Mouse (Mus musculus) limb, embryonic 13.5 days (tissue): ENCODE data around the gene Glis2. TPM values are rescaled to one million over a fixed set of nuclear protein-coding genes. Genes with fewer than 3 reads are reported as not detected.

Experiments used
- ATAC-seq: fragments of 200-750 bp; cut with Nextera tagmentation; 2 replicates; pipeline ENCODE4 v1.8.0; 2017; ENCODE audit warnings: low read depth, moderate number of reproducible peaks, moderate TSS enrichment; ENCODE audit not compliant: low FRiP score
- H3K27ac ChIP-seq: fragments of 300-500 bp; sonication (generic); 2 replicates; pipeline ENCODE4 v1.5.1; 2015; ENCODE audit warnings: inconsistent platforms, mild to moderate bottlenecking, moderate library complexity
- H3K27me3 ChIP-seq: fragments of 300-500 bp; sonication (generic); 2 replicates; pipeline ENCODE4 v1.6.1; 2015; ENCODE audit warnings: mild to moderate bottlenecking, inconsistent platforms
- H3K36me3 ChIP-seq: fragments of 300-500 bp; sonication (generic); 2 replicates; pipeline ENCODE4 v1.6.1; 2015; ENCODE audit warnings: inconsistent platforms, mild to moderate bottlenecking, moderate library complexity
- H3K4me1 ChIP-seq: fragments of 300-500 bp; sonication (generic); 2 replicates; pipeline ENCODE4 v1.6.1; 2015; ENCODE audit warnings: inconsistent platforms
- H3K4me2 ChIP-seq: fragments of 300-500 bp; sonication (generic); replicated peaks from 2 replicates; pipeline ENCODE4 v1.6.1; 2015; ENCODE audit warnings: inconsistent platforms, mild to moderate bottlenecking, moderate library complexity
- H3K4me3 ChIP-seq: fragments of 300-500 bp; sonication (generic); 2 replicates; pipeline ENCODE4 v1.5.1; 2015; ENCODE audit warnings: moderate library complexity, mild to moderate bottlenecking, inconsistent platforms
- H3K9ac ChIP-seq: fragments of 300-500 bp; sonication (generic); 2 replicates; pipeline ENCODE4 v1.6.1; 2015; ENCODE audit warnings: mild to moderate bottlenecking, inconsistent platforms
- H3K9me3 ChIP-seq: fragments of 300-500 bp; sonication (generic); 2 replicates; pipeline ENCODE4 v1.6.1; 2016; ENCODE audit warnings: inconsistent platforms
- WGBS: fragments of 180-500 bp; shearing (Covaris S2); methylation state at CpG from one replicate; pipeline ENCODE4 v1.1.7; 2015; 5-methylcytosine and 5-hydroxymethylcytosine counted together
- polyA plus RNA-seq: library from polyadenylated mRNA; unstranded; fragments of >200 nt; fragmentation: Nextera tagmentation; extraction: Ambion mirVana; gene quantifications from 2 replicates; pipeline ENCODE4 v1.2.1, GENCODE M21; 2015

Gene Glis2
- polyA plus RNA-seq, 1 experiment from 2014 or later, result 39.4 TPM

DNA sequence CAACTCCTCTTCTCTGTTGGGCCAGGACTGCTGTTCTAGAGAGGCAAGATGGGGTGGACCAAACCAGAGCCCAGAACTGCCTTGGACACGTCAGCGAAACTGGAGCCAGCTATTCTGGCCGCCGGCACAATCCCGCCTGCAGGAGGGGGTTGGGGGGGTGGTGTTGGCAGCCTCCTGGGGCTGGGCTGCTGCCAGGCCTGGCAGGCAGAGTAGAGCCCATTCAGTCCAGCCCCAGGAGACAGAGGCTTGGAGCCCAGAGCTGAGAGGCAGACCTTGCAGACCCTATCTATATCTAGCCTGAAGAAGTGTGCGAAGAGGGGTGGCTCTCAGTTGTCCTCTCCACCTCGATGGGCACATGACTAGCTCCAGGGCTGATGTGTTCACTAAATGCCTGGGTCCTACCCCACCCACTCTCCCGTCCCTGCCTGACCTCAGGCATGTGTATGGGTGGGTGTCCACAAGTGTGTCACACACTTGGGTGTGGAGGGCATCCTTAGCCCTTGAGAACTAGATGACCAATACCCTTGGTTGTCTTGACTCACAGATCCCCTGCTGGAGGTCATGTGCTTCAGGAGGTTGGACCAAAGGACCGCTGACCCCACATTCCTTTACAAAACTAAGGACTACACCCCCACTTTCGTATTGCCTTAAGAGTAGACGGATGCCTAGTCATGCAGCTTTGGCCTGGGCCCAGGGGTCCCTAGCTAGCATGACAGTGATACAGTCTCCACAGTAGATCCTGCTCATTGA lies 49.3 kb downstream of the Glis2 start:
- ATAC-seq, result no peak
- Histone ChIP-seq H3K27me3 (no peaks in the 10 kb centered on the region), H3K4me2 (peak overlapping the region; percentile 98), H3K36me3 (peaks cover 54% of the 10 kb centered on the region), H3K9ac (peak overlapping the region; percentile 50), H3K4me1 (peaks cover 89% of the 10 kb centered on the region), H3K4me3 (peak overlapping the region; percentile 86), H3K27ac (peak overlapping the region; percentile 92), H3K9me3 (no peaks in the 10 kb centered on the region)
- 59% methylated on average over 11 of the region's 11 CpGs for WGBS

DNA sequence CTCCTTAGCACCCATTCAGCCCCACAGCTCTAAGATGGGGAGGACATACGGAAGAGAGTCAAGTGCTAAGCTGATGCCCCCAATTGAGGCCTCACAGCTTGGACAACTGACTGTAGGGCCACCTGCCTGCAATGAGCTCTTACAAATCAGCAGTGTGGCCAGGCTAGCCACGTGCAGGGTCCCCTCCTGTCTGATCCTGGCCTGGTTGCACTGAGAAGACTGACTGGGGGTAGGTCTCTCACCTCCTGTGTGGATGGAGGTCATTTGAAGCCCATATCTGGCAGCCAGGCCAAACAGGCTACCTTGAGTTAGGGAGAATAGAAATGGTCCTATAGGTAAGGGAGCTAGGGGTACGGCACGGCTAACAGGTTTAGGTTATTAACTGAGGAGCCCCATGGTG lies 51.4 kb downstream of the Glis2 start:
- no peak for ATAC-seq
- H3K27ac ChIP-seq, result peak overlapping the region; percentile 82; the same call in 1 of the 2 replicates
- peak overlapping the region; percentile 45; the same call in 1 of the 2 replicates for H3K4me2 ChIP-seq
- H3K4me3 ChIP-seq, result no peak overlapping the region
- H3K9ac ChIP-seq, result peak overlapping the region; percentile 31; the same call in 1 of the 2 replicates
- H3K9me3 ChIP-seq, result no peaks in the 10 kb centered on the region
- peaks cover 97% of the 10 kb centered on the region for H3K4me1 ChIP-seq
- peaks cover 74% of the 10 kb centered on the region for H3K36me3 ChIP-seq
- 75% methylated on average over 4 of the region's 4 CpGs for WGBS
- H3K27me3 ChIP-seq, result no peaks in the 10 kb centered on the region

DNA sequence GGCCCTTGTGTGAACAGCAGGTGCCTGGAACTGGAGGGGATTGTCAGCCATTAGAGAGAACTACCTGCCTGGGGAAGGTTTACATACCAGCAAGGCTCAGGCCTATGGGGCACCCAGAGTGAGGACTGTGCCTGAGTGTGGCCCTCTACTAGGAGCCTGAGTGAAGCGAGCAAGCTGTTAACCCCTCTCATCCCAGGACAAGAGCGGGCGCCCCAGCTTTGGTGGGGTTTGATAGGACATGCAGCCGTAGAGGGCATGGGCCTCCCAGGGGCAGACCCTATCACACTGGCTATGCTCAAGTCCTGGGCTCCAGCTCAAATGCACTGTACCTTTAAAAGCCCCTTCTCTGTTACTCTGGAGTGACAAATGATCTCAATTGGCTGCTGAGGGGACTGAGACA lies 52.3 kb downstream of the Glis2 start:
- Histone ChIP-seq H3K9me3 (no peaks in the 10 kb centered on the region), H3K27ac (peak overlapping the region; percentile 82), H3K4me2 (peak overlapping the region; percentile 45), H3K27me3 (no peaks in the 10 kb centered on the region), H3K9ac (peak overlapping the region; percentile 32), H3K4me3 (no peak overlapping the region; the same call in 1 of the 2 replicates), H3K4me1 (peaks cover 97% of the 10 kb centered on the region), H3K36me3 (peaks cover 83% of the 10 kb centered on the region)
- 76% methylated on average over 4 of the region's 4 CpGs for WGBS
- ATAC-seq, result no peak

DNA sequence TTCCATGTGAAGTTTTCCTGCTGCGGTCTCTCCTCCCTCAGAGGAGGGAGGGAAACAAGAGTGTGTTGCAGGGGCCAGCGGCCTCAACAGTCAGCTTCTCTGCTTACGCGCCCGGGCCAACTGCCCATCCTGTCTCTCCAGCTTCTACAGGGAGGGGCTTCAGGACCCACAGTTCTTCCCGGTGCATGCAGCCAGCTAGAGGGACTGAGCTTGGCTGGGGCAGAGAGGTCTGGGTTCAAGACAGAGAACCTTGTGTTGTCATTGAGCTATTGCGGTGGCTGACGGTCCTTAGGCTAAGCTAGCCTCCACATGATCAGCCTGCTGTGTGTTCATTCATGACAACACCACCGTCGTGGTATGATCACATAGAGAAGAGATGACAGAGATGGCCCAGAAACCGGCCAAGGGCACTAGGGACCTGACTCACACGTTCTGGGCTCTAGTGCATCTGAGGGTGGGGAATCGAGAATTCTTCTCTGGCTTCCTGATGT lies 53.2 kb downstream of the Glis2 start:
- H3K4me2 ChIP-seq, result peak overlapping the region; percentile 45
- WGBS, result 63% methylated on average over 13 of the region's 13 CpGs
- peak overlapping the region; percentile 32 for H3K9ac ChIP-seq
- peak overlapping the region; percentile 82 for H3K27ac ChIP-seq
- peaks cover 97% of the 10 kb centered on the region for H3K4me1 ChIP-seq
- no peak for ATAC-seq
- H3K9me3 ChIP-seq, result no peaks in the 10 kb centered on the region
- H3K4me3 ChIP-seq, result no peak overlapping the region
- no peaks in the 10 kb centered on the region for H3K27me3 ChIP-seq
- peaks cover 92% of the 10 kb centered on the region for H3K36me3 ChIP-seq

DNA sequence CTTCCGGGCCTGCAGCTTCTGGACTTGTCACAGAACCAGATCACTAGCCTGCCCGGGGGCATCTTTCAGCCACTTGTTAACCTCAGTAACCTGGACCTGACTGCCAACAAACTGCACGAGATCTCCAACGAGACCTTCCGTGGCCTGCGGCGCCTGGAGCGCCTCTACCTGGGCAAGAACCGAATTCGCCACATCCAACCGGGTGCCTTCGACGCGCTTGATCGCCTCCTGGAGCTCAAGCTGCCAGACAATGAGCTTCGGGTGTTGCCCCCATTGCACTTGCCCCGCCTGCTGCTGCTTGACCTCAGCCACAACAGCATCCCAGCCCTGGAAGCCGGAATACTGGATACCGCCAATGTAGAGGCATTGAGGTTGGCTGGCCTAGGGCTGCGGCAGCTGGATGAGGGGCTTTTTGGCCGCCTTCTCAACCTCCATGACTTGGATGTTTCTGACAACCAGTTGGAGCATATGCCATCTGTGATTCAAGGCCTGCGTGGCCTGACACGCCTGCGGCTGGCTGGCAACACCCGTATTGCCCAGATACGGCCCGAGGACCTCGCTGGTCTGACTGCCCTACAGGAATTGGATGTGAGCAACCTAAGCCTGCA lies 54.0 kb downstream of the Glis2 start:
- Histone ChIP-seq H3K27ac (0 out of 2 replicates have a peak overlapping the region, but pooled peaks have one; percentile 82), H3K4me2 (no peak overlapping the region)
- 87% methylated on average over 28 of the region's 28 CpGs for WGBS

DNA sequence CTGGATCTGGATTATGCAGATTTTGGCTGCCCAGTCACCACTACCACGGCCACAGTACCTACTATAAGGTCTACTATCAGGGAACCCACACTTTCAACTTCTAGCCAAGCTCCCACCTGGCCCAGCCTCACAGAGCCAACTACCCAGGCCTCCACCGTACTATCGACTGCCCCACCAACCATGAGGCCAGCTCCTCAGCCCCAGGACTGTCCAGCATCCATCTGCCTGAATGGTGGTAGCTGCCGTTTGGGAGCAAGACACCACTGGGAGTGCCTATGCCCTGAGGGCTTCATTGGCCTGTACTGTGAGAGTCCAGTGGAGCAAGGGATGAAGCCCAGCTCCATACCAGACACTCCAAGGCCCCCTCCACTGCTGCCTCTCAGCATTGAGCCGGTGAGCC lies 54.7 kb downstream of the Glis2 start:
- Histone ChIP-seq H3K4me1 (peaks cover 97% of the 10 kb centered on the region), H3K27me3 (no peaks in the 10 kb centered on the region), H3K4me3 (no peak overlapping the region), H3K27ac (peak overlapping the region; percentile 98; the same call in 1 of the 2 replicates), H3K9ac (no peak overlapping the region), H3K36me3 (peaks cover 94% of the 10 kb centered on the region), H3K4me2 (no peak overlapping the region), H3K9me3 (no peaks in the 10 kb centered on the region)
- WGBS, result 72% methylated on average over 5 of the region's 5 CpGs
- ATAC-seq, result no peak

More for the DNA sequence above, 54.0 kb downstream of the Glis2 start:
- Histone ChIP-seq H3K9me3 (no peaks in the 10 kb centered on the region), H3K27me3 (no peaks in the 10 kb centered on the region), H3K36me3 (peaks cover 94% of the 10 kb centered on the region), H3K4me3 (no peak overlapping the region), H3K9ac (no peak overlapping the region), H3K4me1 (peaks cover 97% of the 10 kb centered on the region)
- ATAC-seq, result no peak

DNA sequence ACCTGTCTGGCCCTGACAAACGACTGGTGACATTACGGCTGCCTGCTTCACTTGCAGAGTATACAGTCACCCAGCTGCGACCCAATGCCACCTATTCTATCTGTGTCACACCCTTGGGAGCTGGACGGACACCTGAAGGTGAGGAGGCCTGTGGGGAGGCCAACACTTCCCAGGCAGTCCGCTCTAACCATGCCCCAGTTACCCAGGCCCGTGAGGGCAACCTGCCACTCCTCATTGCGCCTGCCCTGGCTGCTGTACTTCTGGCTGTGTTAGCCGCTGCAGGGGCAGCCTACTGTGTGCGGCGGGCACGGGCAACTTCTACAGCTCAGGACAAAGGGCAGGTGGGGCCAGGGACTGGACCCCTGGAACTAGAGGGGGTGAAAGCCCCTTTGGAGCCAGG lies 55.2 kb downstream of the Glis2 start:
- H3K36me3 ChIP-seq, result peaks cover 95% of the 10 kb centered on the region
- 87% methylated on average over 11 of the region's 11 CpGs for WGBS
- no peak for ATAC-seq

DNA sequence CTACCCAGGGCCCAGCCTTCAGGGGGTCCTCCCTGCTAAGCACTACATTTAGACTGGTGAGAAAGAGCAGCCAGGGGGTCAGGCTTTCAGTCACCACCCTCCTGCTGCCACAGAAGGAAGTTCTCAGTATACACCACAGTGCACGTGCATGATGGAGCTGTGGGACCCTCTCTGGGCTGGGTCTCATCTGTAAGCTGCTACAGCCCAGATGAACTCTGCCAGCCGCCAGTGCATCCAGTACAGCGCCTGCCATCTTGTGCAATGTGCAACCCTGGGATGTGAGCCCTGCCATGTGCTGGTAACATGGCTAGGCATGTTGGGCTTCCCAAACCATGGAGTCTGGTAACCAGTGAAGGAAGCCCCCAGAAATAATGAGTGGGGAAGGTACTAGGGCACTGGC lies 55.6 kb downstream of the Glis2 start:
- peaks cover 97% of the 10 kb centered on the region for H3K36me3 ChIP-seq
- no peak for ATAC-seq
- H3K27me3 ChIP-seq, result no peaks in the 10 kb centered on the region
- no peak overlapping the region for H3K9ac ChIP-seq
- peak overlapping the region; percentile 98; the same call in 1 of the 2 replicates for H3K27ac ChIP-seq
- no peaks in the 10 kb centered on the region for H3K9me3 ChIP-seq
- WGBS, result 87% methylated on average over 3 of the region's 3 CpGs
- H3K4me3 ChIP-seq, result no peak overlapping the region
- H3K4me1 ChIP-seq, result peaks cover 97% of the 10 kb centered on the region
- no peak overlapping the region for H3K4me2 ChIP-seq

More for the DNA sequence above, 55.2 kb downstream of the Glis2 start:
- H3K27ac ChIP-seq, result peak overlapping the region; percentile 98; the same call in 1 of the 2 replicates
- H3K9me3 ChIP-seq, result no peaks in the 10 kb centered on the region
- no peak overlapping the region for H3K4me2 ChIP-seq
- H3K4me1 ChIP-seq, result peaks cover 97% of the 10 kb centered on the region
- H3K9ac ChIP-seq, result no peak overlapping the region
- H3K27me3 ChIP-seq, result no peaks in the 10 kb centered on the region
- H3K4me3 ChIP-seq, result no peak overlapping the region

DNA sequence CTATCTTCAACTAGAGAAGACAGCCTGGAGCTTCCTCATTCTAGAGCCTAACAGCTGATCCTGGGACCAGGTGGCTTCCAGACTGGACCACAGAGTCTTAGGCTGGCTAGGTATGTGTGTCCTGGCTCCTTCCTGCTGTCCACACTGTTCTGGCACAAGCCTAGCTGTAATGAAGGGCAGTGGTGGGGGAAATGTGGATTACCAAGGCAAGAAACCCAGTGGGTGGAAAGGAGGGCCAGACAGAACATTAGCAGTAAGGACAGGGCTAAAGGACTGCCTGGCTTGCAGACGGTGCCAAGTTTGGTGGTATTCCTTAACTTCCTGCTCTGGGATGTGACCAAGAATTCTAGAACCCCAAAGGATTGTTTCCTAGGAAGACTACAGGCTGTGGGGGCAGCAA lies 56.6 kb downstream of the Glis2 start:
- ATAC-seq, result no peak
- Histone ChIP-seq H3K4me3 (no peak overlapping the region), H3K4me1 (peaks cover 97% of the 10 kb centered on the region), H3K4me2 (peak overlapping the region; percentile 49; the same call in 1 of the 2 replicates), H3K9me3 (no peaks in the 10 kb centered on the region), H3K36me3 (peaks cover 97% of the 10 kb centered on the region), H3K27ac (peak overlapping the region; percentile 98), H3K9ac (peak overlapping the region; percentile 53; the same call in 1 of the 2 replicates), H3K27me3 (no peaks in the 10 kb centered on the region)
- WGBS, result 60% methylated on average over 1 of the region's 1 CpGs

DNA sequence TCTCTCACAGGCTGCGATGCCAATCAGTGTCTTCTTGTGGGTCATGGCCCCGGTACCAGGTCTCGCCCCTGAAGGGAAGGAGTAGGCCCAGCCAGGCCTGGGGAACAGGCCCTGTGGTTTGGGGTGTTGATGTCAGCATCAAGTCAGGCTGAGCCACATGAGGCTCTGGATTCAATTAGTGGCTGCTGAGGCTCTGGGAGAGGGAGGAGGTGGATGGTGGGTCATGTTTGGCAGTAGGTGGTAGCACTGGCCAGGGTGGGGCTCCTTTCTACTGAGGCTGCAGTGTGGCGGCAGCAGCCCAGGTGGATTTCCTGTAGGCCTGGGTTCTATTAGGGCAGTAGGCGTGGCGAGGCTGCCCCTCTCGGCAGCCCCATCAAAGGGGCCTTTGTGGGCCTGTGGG lies 57.1 kb downstream of the Glis2 start:
- Histone ChIP-seq H3K4me1 (peaks cover 97% of the 10 kb centered on the region), H3K9ac (peak overlapping the region; percentile 53; the same call in 1 of the 2 replicates), H3K9me3 (no peaks in the 10 kb centered on the region), H3K4me3 (no peak overlapping the region), H3K27ac (peak overlapping the region; percentile 98), H3K36me3 (peaks cover 91% of the 10 kb centered on the region), H3K27me3 (no peaks in the 10 kb centered on the region), H3K4me2 (peak overlapping the region; percentile 49)
- WGBS, result 11% methylated on average over 7 of the region's 7 CpGs
- ATAC-seq, result peak; percentile 91

DNA sequence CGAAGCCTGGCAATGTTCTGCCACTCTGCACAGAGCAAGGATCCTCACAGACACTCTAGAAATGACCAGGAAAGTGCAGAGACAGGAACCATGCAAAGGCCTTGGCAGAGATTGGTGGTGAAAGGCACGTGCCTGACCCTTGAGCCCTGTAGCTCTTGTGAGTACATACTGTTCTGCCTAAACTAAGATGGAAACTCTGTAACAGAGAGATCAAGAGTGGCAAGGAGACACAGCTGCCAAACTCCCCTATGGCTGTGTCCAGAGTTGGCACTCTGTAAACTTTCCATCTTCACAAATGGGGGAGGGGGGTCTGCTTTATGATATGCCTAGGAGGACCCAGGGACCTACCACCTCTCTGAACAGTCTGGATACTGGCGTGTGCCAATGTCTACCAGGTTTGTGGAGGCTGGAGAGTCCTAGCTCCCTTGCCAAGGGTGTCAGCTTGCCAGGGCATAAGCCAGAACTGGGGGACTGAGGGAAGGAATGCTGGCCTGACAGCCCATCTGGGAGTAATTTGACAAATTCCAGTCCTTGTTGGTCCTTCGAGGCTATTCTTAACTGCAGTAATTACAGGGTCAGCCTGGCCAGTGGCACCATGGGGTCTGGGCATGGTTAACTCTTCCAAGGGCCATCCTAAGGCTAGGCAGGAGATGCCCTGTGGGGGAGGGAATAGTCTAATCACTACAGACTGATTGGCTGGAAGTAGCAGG lies 58.3 kb downstream of the Glis2 start:
- Histone ChIP-seq H3K4me3 (no peak overlapping the region), H3K27ac (peak overlapping the region; percentile 98), H3K27me3 (no peaks in the 10 kb centered on the region), H3K36me3 (peaks cover 80% of the 10 kb centered on the region), H3K9me3 (no peaks in the 10 kb centered on the region), H3K4me2 (peak overlapping the region; percentile 49), H3K9ac (no peak overlapping the region), H3K4me1 (peaks cover 97% of the 10 kb centered on the region)
- WGBS, result 36% methylated on average over 4 of the region's 4 CpGs
- no peak for ATAC-seq

DNA sequence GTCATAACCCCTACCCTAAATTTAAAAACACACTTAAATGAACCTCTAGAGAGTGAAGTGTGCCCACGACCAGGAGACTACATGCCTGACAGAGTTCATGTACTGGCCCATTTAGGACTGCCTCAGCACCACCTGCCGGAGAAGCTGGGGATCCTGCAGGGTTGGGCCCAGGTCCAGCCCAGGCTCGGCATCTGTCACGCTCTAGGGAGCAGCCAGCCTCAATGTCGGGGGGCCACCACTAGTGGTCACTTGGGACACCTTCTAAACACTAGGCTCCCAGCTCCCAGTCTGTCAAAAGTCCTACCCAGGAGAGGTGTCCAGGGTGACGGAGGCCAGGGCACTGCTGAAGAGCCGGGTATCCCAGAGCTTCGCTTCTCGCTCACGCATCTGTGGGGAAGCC lies 60.2 kb downstream of the Glis2 start:
- WGBS, result 79% methylated on average over 10 of the region's 10 CpGs
- peak overlapping the region; percentile 98; the same call in 1 of the 2 replicates for H3K27ac ChIP-seq
- no peak overlapping the region for H3K4me3 ChIP-seq
- peaks cover 61% of the 10 kb centered on the region for H3K36me3 ChIP-seq
- no peaks in the 10 kb centered on the region for H3K27me3 ChIP-seq
- H3K9me3 ChIP-seq, result no peaks in the 10 kb centered on the region
- H3K4me2 ChIP-seq, result no peak overlapping the region
- H3K9ac ChIP-seq, result no peak overlapping the region
- H3K4me1 ChIP-seq, result peaks cover 95% of the 10 kb centered on the region
- no peak for ATAC-seq
